Mouse (Mus musculus) cerebellum, postnatal 4 days (tissue): ENCODE results near the gene Slc29a2.

Experiments
- DNase-seq, 2 experiments: peaks; one replicate each; pipeline ENCODE4 v3.0.0; 2022; ENCODE audit warnings: low spot score in 2 of 2, mixed read lengths in 1 of 2

Slc29a2 gene

GRCm38 (mm10) chr19:5032686-5033085 lies 9.0 kb downstream of the Slc29a2 start:
- no peak for DNase-seq

- no peak for DNase-seq
Measured at GRCm38 (mm10) chr19:5036577-5036976, 12.9 kb downstream of the Slc29a2 start.

GRCm38 (mm10) chr19:5037678-5038571 lies 14.3 kb downstream of the Slc29a2 start:
- DNase-seq = peak; percentile 52 to 83

DNA sequence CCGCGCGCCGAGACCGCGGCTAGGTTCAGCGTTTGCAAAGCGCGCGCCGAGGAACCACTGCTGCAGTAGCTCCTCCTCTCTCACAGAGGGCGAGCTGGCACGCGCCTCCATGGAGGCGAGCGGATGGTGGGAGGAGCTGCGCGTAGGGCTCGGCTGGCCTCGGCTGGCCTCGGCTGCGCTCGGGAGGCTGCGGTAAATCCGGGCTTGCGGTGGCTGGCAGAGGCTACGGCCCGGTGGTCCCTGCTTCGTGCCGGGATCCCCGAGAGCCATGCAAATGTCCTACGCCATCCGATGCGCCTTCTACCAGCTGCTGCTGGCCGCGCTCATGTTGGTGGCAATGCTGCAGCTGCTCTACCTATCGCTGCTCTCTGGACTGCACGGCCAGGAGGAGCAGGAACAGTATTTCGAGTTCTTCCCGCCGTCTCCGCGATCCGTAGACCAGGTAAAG lies 15.1 kb downstream of the Slc29a2 start, which contains the start of the genes B4gat1 and AC124502.3:
Gene B4gat1 (plus strand): TSS at position 118 of the 448 bp plus-strand sequence.
Gene AC124502.3 (plus strand): TSS at position 183 of the 448 bp plus-strand sequence.
- DNase-seq = peak; percentile 76 to 90

- DNase-seq = peak in 1 of 2 experiments; percentile 16
Measured at GRCm38 (mm10) chr19:5039301-5040114, 15.8 kb downstream of the Slc29a2 start.

DNA sequence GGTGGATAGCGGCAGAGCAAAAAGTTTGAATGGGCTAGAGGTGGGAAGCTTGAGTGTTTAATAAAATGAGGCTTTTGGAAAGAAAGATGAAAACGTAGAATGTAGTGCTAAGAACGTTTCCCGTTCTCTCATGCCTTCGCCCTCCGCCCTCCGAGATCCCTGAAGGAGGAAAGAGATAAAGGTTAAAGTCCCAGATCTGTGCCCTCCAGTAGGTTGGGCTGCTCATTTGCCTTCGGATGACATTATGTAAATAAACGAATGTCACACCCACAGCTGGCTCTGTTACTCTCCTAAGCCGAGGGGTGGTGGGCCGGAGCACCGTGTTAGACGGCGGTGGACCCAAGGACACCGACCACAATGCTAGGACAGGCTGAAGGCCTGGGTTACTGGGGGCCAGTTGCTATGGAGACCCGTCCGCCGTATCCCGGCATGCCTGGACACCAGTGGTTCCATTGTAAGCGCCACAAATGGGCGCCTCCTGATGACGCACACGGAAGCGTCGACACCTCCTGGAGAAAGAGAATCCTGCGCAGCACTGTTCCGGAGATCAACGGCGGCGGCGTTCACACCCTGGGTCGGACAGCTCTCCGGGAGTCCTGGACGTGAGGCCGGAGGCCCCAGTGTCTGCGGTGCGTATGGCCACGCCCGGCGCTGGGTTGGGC lies 17.3 kb downstream of the Slc29a2 start, which contains the start of gene Brms1:
Gene Brms1 (plus strand): TSS at position 493 of the 662 bp plus-strand sequence.
- peak; percentile 78 to 88 for DNase-seq

DNA sequence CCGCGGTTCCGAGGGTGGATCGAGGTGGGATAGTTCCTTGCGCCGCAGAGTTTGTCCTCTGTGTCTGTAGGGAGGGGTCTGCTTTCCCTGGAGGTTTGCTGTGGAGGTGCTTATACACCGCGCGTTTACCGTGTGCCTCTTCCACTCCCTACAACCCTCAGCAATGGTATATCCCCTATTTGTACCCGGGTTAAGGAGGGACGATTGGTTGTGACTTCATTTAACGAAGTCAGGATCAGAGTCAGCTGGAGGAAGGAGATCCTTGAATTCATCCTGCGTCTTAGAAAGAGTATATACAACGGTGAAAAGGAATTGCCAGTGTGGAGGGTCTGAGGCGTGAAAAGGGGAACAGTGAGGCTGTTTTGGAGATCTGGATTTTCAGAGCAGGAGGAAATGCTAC lies 17.9 kb downstream of the Slc29a2 start:
- DNase-seq = no peak

- no peak for DNase-seq
Measured at GRCm38 (mm10) chr19:5045531-5045930, 21.9 kb downstream of the Slc29a2 start.

DNA sequence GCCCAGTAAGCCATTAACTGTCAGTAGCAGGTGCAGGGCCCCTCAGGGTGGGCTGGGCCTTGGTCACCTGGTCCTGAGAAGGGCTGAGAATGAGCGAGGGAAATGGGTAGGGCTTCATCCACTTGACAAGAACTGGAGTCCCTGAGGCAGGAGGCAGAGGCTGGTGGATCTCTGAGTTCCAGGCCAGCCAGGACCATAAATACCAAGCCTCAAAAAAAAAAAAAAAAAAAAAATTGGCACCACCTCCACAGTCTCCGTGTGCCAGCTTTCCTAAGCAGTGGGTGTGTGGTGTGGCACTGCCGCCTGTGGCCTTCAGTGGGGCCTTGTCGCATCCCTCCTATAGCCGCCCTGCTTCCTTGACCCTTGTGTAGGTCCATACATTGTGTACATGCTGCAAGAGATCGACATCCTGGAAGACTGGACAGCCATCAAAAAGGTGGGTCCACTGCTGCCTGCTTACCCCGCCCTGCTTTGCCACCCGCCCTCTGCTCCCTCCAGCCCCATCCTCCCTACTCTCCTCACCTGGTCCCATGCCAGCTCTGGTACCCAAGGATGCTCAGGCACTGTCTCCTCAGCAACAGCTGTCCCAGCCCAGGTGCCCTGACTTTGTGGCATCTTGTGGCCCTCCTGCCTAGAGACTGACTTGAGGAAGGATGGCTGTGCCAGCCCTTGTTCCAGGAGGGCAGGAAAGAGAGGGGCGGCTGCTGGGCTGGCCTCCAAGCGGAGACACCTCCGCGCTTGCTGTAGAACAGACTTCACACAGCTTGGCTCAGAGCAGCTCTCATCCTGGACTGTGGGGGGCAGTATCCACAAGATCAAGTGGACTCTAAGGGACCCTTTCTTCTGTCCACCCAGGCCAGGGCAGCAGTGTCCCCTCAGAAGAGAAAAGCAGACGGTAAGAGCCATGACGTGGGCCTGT lies 24.7 kb downstream of the Slc29a2 start:
- no peak for DNase-seq

GRCm38 (mm10) chr19:5049325-5049724 lies 25.7 kb downstream of the Slc29a2 start:
- DNase-seq = no peak

GRCm38 (mm10) chr19:5050047-5050905 lies 26.6 kb downstream of the Slc29a2 start, which contains the start of gene Rin1:
Gene Rin1 (plus strand): TSS chr19:5050481.
- DNase-seq = peak in 1 of 2 experiments; percentile 15

DNA sequence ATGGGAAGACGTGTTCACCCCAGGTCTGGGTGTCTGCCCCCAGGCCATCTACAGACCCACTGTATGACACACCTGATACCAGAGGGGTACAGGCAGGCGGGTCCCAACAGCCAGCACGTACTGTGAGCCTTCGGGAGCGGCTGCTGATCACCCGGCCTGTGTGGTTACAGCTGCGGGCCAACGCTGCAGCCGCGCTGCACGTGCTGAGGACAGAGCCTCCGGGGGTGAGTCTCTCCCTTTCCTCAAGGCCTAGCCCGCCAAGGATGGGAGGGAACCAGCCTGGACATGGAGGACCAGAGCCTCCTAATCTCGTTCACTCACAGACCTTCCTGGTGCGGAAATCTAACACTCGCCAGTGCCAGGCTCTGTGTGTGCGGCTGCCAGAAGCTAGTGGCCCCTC lies 27.4 kb downstream of the Slc29a2 start:
- peak in 1 of 2 experiments; percentile 14 for DNase-seq

DNA sequence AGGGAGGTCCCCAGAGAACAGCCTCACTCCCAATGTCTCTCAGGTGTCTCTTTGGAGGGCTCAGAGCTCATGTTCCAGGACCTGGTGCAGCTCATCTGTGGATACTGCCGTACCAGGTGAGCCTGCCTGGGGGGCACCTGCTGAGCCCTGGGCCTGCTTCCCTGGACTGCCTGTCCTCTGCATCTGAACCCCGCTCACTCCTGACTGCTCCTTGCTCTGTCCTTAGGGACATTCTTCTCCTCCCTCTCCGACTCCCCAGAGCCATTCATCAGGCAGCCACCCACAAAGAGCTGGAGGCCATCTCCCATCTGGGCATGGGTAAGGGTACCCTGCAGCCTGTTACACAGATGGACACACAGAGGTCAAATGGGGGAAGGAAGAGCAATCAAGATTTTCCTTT lies 27.9 kb downstream of the Slc29a2 start:
- DNase-seq = no peak

DNA sequence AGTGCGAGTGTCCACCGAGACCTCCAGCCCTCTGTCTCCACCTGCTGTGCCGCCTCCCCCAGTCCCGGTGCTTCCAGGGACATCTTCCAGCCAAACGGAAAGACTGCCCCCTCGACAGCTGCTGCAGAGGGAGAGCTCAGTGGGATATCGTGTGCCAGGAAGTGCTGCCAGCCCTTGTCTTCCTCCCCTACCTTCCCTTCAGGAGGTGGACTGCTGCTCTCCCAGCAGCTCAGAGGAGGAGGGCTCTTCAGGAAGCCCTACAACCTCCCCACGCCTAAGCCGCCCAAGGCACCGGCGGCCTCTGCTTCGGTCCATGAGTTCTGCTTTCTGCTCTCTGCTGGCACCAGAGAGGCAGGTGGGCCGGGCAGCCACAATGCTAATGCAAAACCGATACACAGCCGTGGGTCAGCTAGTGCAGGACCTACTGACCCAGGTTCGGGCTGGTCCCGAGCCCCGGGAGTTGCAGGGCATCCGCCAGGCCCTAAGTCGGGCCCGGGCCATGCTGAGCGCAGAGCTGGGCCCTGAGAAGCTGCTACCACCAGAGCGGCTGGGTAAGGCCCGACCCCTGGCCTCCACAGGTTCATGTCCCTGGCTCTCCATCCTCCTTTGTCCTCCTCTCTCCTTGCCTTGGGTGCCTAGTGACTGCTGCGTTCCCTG lies 28.6 kb downstream of the Slc29a2 start:
- peak in 1 of 2 experiments; percentile 39 for DNase-seq

- DNase-seq = no peak
Measured at GRCm38 (mm10) chr19:5052853-5053252, 29.2 kb downstream of the Slc29a2 start.

GRCm38 (mm10) chr19:5053909-5054308 lies 30.2 kb downstream of the Slc29a2 start:
- peak in 1 of 2 experiments; percentile 59 for DNase-seq

GRCm38 (mm10) chr19:5056251-5056650 lies 32.6 kb downstream of the Slc29a2 start:
- peak in 1 of 2 experiments; percentile 58 for DNase-seq

DNA sequence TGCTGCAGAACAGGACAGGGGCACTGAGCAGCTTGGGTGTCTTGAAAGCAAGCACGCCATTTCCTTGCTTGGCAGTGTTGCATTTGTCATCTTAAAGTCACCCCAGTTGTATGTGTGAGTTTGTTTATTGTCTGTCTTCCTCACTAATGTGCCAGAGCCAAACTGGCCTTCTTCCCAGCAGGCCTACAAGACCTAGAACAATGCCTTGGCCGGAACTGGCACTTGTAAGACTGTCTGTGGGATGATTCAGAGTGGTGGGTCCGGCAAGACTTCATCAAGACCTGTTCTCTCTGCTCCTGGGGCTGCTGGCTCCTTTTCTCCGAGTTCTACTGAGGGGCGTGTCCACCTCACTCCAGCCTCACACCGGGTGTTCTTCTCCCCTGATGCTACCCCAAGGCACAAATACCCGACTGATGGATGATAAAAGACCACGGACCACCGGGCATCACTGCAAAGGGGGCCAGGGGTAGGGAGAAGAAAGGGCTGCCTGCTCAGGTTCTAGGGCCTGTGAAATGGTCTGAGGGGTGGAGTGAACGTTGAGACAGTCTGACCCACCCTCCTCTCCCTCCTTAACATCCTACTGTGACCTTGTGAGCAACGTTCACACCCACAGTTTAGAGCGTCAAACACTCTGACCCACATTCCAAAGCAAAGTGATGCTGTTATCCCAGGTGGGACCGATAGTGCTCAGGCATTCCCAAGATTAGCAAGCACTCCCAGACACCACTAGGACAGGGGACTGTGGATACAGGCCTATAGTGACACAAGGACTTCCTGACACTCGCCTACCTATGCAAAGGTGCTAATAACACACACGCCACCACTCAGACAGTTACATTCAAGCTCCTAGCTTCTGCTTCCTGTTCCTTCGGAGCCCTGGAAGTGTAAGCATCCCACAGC lies 34.5 kb downstream of the Slc29a2 start:
- DNase-seq = no peak
